Mouse (Mus musculus): Measurements from ENCODE around the gene Olfr605. TPM values are rescaled to one million over a fixed set of nuclear protein-coding genes. Genes with fewer than 3 reads are reported as not detected.

The Olfr605 gene
- polyA plus RNA-seq (2017; shearing (Covaris generic)) = not detected

GRCm38 (mm10) chr7:103445339-103445738 is at the start of gene Olfr605:
Olfr605 (minus strand) TSS chr7:103445439.

GRCm38 (mm10) chr7:103469577-103469976 is 24.3 kb upstream of the Olfr605 start, which contains the start of gene Olfr608:
Olfr608 (plus strand) TSS chr7:103469877.

GRCm38 (mm10) chr7:103448746-103449145 is 3.5 kb upstream of the Olfr605 start, which contains the start of gene Olfr606:
Olfr606 (plus strand) TSS chr7:103449046.

GRCm38 (mm10) chr7:103414772-103415171 is 30.5 kb downstream of the Olfr605 start, which contains the start of gene Usp17lc:
Usp17lc (plus strand) TSS chr7:103415072.

Other genes starting within 250 kb of the Olfr605 start
- not detected for gene Olfr593, start 233.6 kb downstream of the Olfr605 start, polyA plus RNA-seq (2017; shearing (Covaris generic))
- not detected for gene Olfr594, start 228.4 kb downstream of the Olfr605 start, polyA plus RNA-seq (2017; shearing (Covaris generic))
- gene Usp17ld, start 192.9 kb downstream of the Olfr605 start, polyA plus RNA-seq (2017; shearing (Covaris generic)) = not detected
- not detected for gene Olfr596, start 139.8 kb downstream of the Olfr605 start, polyA plus RNA-seq (2017; shearing (Covaris generic))
- not detected for gene Olfr597, start 129.1 kb downstream of the Olfr605 start, polyA plus RNA-seq (2017; shearing (Covaris generic))
- gene Olfr598, start 121.9 kb downstream of the Olfr605 start, polyA plus RNA-seq (2017; shearing (Covaris generic)) = not detected
- not detected for gene Olfr599, start 109.5 kb downstream of the Olfr605 start, polyA plus RNA-seq (2017; shearing (Covaris generic))
- gene Olfr600, start 95.8 kb downstream of the Olfr605 start, polyA plus RNA-seq (2017; shearing (Covaris generic)) = not detected
- gene Olfr601, start 82.8 kb downstream of the Olfr605 start, polyA plus RNA-seq (2017; shearing (Covaris generic)) = not detected
- gene Olfr603, start 59.3 kb downstream of the Olfr605 start, polyA plus RNA-seq (2017; shearing (Covaris generic)) = not detected
- not detected for gene Usp17lc, start 30.4 kb downstream of the Olfr605 start, polyA plus RNA-seq (2017; shearing (Covaris generic))
- not detected for gene Olfr606, start 3.6 kb upstream of the Olfr605 start, polyA plus RNA-seq (2017; shearing (Covaris generic))
- 0.13 TPM for gene Olfr607, start 18.7 kb upstream of the Olfr605 start, polyA plus RNA-seq (2017; shearing (Covaris generic))
- gene Olfr608, start 24.4 kb upstream of the Olfr605 start, polyA plus RNA-seq (2017; shearing (Covaris generic)) = not detected
- gene Olfr609, start 52.6 kb upstream of the Olfr605 start, polyA plus RNA-seq (2017; shearing (Covaris generic)) = not detected
- not detected for gene Olfr610, start 66.7 kb upstream of the Olfr605 start, polyA plus RNA-seq (2017; shearing (Covaris generic))
- gene Olfr611, start 75.4 kb upstream of the Olfr605 start, polyA plus RNA-seq (2017; shearing (Covaris generic)) = not detected
- gene Olfr612, start 97.3 kb upstream of the Olfr605 start, polyA plus RNA-seq (2017; shearing (Covaris generic)) = not detected
- gene Olfr613, start 102.6 kb upstream of the Olfr605 start, polyA plus RNA-seq (2017; shearing (Covaris generic)) = 0.05 TPM
- gene Olfr615, start 110.6 kb upstream of the Olfr605 start, polyA plus RNA-seq (2017; shearing (Covaris generic)) = not detected
- gene Olfr616, start 123.7 kb upstream of the Olfr605 start, polyA plus RNA-seq (2017; shearing (Covaris generic)) = not detected
- gene Olfr617, start 127.6 kb upstream of the Olfr605 start, polyA plus RNA-seq (2017; shearing (Covaris generic)) = not detected
- not detected for gene Olfr618, start 144.7 kb upstream of the Olfr605 start, polyA plus RNA-seq (2017; shearing (Covaris generic))
- not detected for gene Olfr619, start 155.1 kb upstream of the Olfr605 start, polyA plus RNA-seq (2017; shearing (Covaris generic))
- gene Olfr620, start 167.1 kb upstream of the Olfr605 start, polyA plus RNA-seq (2017; shearing (Covaris generic)) = not detected
- gene Olfr622, start 197.3 kb upstream of the Olfr605 start, polyA plus RNA-seq (2017; shearing (Covaris generic)) = not detected
- not detected for gene Olfr623, start 218.3 kb upstream of the Olfr605 start, polyA plus RNA-seq (2017; shearing (Covaris generic))
- gene Olfr624, start 225.8 kb upstream of the Olfr605 start, polyA plus RNA-seq (2017; shearing (Covaris generic)) = not detected
- not detected for gene Olfr625-ps1, start 237.3 kb upstream of the Olfr605 start, polyA plus RNA-seq (2017; shearing (Covaris generic))

Data from activated CD4-positive, CD25-positive, alpha-beta regulatory T cell, adult 9 weeks (primary cell).